Mouse (Mus musculus) gastrocnemius, adult 2 months (tissue): ENCODE results near the gene U2surp. TPM values are rescaled to one million over a fixed set of nuclear protein-coding genes. Genes with fewer than 3 reads are reported as not detected.

Experiments
- DNase-seq: peaks from one replicate; pipeline ENCODE4 v3.0.0; 2022
- H3K27ac ChIP-seq: fragments of 200-600 bp; 2 replicates; pipeline ENCODE4 v1.8.1; 2022; ENCODE audit warnings: mild to moderate bottlenecking
- H3K4me3 ChIP-seq: fragments of 200-600 bp; 2 replicates; pipeline ENCODE4 v1.8.1; 2022; ENCODE audit warnings: mild to moderate bottlenecking, moderate library complexity
- CTCF ChIP-seq: fragments of 200-600 bp; IDR thresholded peaks from 2 replicates; pipeline ENCODE4 v1.8.1; 2022; ENCODE audit warnings: antibody characterized with exemption, mild to moderate bottlenecking, moderate library complexity
- intact Hi-C: fragments of 180-260 bp; cut with DNase I; formaldehyde crosslinking; loops from one replicate; pipeline ENCODE4 v1.15.1; 2025
- long read RNA-seq, 2 experiments: library from polyadenylated mRNA; stranded (forward); transcript quantifications; one replicate each; pipeline ENCODE4 v2.0.0; 2021
- total RNA-seq, 2 experiments: library from RNA; stranded (reverse); gene quantifications; 2 replicates each; pipeline ENCODE4 v1.2.3; 2021

U2surp gene
- 10 to 100 TPM; 25.0 to 32.5 TPM for total RNA-seq
- long read RNA-seq, experiment 1, full-length matches to known transcripts, result 18 of 27 reads
- long read RNA-seq, experiment 1, partial matches to known transcripts, result 1 of 27 reads
- long read RNA-seq, experiment 1, other reads (novel, unspliced or antisense), result 8 of 27 reads
- long read RNA-seq, experiment 2, full-length matches to known transcripts, result 9 of 20 reads
- long read RNA-seq, experiment 2, partial matches to known transcripts, result 6 of 20 reads
- long read RNA-seq, experiment 2, other reads (novel, unspliced or antisense), result 5 of 20 reads

DNA sequence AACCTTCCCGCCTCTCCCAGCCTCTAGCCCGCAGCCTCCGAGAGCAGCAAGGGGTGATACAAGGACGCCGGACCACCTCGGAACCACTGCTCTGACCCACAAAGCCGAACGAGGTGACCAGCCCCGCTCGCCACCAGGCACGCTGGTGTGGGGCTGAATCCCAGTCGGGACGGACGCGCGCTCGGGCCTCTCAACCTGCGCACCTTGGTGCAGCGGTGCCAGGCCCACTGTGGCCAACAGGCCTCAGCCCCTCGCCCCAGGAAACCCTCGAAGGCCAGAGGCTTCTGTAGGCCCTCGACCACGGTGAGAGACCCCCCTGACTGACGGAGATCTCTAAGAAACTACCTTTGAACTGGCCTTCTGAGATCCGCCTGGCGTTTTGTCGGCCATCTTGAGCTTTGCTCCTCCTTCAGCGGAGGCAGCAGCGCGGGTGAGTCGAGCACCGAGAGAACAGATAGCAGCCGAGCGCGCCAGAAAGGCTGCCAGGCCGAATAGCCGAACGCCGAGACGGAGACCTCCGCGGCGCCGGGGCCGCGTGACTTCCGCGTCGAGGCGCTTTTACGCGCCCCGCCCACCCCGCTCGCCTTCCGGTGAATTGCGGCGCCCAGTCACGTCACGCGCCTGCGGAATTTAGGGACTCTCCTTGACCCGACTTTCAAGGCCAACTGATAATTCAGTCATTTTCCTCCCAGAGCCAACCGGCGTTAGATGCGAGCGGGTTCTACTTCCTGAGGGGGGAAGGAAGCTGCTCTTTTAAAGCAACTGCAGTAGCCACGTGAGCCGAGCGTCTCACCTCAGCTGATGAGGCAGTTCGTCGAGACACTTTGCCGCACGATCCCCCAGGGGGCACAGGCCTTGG is at the start of gene U2surp:
U2surp (minus strand) TSS at position 525 of the 859 bp plus-strand sequence.
- DNase-seq, result peak; percentile 98
- intact Hi-C loops, result no loop called here
- TF ChIP-seq CTCF, result no peak
- Histone ChIP-seq H3K4me3 (peak within 1 kb of the TSS; percentile 93), H3K27ac (peak within 1 kb of the TSS; percentile 97)

DNA sequence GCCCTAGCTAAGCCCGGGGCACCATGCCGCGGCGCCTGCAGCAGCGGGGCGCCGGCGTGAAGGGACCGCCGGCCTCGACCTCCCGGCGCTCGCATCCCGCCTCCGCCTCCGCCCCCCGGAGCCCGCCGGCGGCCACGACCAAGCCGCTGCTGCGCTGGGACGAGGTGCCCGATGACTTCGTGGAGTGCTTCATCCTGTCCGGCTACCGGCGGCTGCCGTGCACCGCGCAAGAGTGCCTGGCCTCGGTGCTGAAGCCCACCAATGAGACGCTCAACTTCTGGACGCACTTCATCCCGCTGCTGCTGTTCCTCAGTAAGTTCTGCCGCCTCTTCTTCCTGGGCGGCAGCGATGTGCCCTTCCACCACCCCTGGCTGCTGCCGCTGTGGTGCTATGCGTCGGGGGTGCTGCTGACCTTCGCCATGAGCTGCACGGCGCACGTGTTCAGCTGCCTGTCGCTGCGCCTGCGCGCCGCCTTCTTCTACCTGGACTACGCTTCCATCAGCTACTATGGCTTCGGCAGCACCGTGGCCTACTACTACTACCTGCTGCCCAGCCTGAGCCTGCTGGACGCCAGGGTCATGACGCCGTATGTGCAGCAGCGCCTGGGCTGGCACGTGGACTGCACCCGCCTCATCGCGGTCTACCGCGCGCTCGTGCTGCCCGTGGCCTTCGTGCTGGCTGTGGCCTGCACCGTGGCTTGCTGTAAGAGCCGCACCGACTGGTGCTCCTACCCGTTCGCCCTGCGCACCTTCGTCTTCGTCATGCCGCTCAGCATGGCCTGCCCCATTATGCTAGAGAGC is 48.3 kb upstream of the U2surp start:
- intact Hi-C loops, result no loop called here
- H3K27ac ChIP-seq, result peak overlapping the region; percentile 53
- H3K4me3 ChIP-seq, result peak overlapping the region; percentile 75
- TF ChIP-seq CTCF, result no peak
- peak; percentile 35 for DNase-seq

DNA sequence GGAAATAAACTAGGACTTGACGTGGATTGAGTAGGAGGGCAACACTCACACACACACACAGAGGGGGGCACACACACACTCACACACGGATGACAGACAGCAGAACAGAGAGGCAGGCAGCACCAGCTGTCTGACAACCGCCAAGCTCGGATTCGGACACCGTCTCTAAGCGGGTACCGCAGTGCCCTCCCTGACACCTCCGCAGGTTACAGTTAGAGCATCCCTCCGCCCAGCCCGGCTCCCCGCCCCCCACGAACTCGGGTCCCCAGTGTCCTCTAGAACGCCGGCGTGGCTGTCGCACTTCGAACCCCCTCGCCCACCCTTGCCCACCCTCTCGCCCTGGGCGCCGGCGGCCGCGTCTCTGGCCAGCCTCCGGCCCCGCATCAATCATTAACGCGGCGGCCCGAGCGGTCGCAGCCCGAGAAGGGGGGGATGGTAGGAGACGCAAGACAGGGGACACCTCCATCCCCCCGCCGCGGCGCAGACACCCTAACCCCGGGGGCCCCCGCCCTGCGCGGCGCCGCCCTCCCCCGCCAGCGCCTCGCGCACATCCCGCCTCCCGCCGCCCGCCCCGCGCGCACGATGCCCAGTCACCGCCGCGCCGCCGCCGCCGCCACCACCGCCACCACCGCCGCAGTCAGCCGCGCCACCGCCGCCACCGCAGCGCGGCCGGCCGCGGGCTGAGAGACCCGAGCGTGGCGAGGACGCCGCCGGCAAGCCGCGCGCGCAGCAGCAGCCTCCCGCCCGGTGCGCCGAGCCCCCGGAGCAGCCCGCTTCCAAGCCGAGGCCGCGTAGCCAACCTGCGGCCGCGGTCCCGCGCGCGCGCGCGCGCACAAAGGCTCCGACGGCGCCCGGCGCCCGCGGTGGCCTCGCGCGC is 47.5 kb upstream of the U2surp start, which contains the start of gene Paqr9:
Paqr9 (plus strand) TSS at position 599 of the 877 bp plus-strand sequence.
- DNase-seq, result peak; percentile 49
- intact Hi-C loops, result no loop called here
- H3K27ac ChIP-seq, result peak within 1 kb of the TSS; percentile 53

DNA sequence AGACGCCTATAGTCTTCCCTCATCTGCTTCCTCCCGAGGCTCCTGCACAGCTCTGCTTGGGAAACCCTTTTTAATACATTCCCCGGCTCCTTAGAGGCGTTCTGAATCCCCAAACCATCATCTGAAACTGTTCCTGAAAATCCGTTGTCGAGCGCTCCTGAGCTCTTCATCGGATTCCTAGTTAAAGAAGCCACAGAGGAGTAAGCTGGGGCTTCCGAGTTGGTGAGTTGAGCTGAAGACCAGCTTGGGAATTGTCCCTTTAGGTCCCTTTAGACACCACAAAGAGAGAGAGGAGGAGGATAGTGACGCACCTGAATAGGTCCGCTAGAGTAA is 46.9 kb upstream of the U2surp start:
- TF ChIP-seq CTCF, result no peak
- H3K27ac ChIP-seq, result no peak overlapping the region
- intact Hi-C loops, result no loop called here
- no peak for DNase-seq
- H3K4me3 ChIP-seq, result peak overlapping the region; percentile 75

More for the DNA sequence above, 47.5 kb upstream of the U2surp start, which contains the start of gene Paqr9:
- no peak for TF ChIP-seq CTCF
- H3K4me3 ChIP-seq, result peak within 1 kb of the TSS; percentile 75

DNA sequence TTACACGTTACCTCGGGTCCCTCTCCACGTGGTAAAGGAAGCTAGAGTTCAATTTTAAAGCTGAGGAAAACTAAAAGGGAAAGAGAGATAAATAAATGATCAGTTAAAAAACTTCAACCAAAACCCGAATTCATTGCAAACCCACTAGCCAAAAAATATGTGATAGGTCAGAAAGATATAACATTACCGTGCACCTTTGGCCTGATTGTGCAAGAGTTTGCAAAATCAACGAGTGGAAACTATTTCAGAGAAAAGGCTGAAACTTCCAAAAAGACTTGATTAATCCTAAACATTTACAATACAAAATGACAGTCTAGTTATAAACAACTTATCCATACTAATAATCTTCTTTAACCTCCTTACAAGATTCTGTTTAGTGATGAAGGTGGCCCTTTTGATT is 45.9 kb upstream of the U2surp start:
- intact Hi-C loops, result no loop called here
- DNase-seq, result no peak
- Histone ChIP-seq H3K27ac (no peak overlapping the region), H3K4me3 (no peak overlapping the region)
- TF ChIP-seq CTCF, result no peak

DNA sequence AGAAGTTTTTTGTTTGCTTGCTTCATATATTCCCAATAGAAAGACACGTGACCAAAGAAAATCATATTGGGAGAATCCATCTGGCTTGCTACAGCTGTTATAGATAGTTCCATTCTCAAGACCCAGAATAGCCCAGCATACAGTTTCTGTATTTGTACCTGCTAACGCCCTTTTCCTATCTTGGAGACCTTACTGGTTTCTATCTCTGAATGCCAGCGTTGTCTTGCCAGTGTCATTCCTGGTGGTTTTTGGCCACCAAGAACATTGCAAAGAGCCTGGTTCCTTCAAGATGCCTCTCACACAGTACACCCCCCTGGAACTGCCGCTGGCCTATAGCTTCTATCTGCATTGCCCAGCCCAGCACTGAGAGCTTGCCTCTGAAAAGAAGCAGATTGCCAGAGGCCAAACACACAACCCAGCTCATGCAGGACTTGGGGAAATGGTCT is 44.3 kb upstream of the U2surp start:
- intact Hi-C loops, result no loop called here
- no peak for DNase-seq
- no peak overlapping the region for H3K27ac ChIP-seq
- no peak for TF ChIP-seq CTCF
- H3K4me3 ChIP-seq, result no peak overlapping the region

DNA sequence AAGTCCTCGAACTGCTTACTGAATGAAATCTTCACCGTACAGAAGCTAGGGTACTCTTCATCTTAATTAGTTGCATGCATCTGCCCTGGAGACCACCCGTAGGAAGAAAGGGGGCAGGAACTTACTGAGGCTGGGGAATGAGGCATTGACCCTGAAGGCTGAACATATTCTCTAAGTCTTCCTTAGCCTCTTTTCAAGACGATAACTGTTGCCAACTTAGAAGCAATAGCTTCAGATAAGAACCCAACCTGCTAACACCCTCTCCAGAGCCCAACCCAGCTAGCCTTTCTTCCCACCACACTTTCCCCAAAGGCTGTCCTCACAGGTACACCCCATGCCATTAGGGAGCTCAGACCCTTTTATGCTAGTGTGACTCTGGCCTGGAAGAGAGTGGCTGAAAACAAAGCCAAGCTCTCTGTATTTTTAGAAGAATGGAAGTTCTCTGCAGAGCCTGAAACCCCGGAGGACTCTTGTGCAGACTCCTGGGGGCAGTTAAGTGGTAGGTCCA is 43.5 kb upstream of the U2surp start:
- intact Hi-C loops, result no loop called here
- H3K27ac ChIP-seq, result no peak overlapping the region

DNA sequence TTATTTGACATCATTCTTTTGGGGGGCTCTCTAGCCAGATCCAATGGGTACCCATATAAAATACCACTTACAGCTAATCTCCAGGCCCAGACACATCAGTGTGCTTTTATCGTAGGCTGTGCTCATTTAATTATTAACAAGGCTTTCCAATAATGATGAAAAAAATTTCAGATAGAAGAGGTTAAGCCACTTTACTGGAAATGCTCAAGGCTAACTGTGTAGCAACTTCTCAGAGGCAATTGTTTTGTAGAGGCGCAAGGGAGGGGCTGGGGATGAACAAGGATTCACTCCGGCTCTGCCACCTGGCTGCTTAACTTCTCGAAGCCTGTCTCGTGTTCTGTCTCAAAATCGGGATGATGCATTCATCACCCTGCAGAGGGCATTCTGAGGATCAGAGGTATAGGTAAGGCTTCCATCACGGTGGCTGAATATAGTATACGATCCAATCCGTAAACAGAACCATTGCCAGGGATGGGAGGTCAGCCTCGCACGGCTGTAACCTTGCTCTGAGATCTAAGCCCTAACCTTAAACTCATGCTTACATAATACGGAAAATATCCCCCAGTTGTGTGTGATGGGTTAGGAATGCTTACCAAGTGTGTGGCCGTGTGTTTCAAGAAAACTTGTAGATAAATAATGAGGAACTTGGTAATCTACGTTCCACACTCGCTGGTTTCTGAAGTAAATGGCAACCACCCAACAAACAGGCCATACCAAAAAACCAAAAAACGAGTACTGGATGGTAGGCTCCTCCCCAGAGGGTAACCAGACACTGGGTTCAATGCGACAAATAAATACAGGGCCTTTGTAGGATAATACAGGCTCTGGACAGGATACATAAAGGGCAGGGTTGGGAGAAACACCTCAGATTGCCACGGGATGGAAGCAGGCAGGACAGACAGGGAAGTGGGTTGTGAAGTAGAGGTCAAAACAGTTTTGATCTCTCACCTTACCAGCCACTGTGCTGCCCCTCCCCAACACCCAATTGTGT is 42.7 kb upstream of the U2surp start:
- intact Hi-C loops, result no loop called here
- H3K4me3 ChIP-seq, result no peak overlapping the region
- TF ChIP-seq CTCF, result no peak
- no peak overlapping the region for H3K27ac ChIP-seq
- no peak for DNase-seq

More for the DNA sequence above, 43.5 kb upstream of the U2surp start:
- no peak for TF ChIP-seq CTCF
- H3K4me3 ChIP-seq, result no peak overlapping the region
- DNase-seq, result no peak

DNA sequence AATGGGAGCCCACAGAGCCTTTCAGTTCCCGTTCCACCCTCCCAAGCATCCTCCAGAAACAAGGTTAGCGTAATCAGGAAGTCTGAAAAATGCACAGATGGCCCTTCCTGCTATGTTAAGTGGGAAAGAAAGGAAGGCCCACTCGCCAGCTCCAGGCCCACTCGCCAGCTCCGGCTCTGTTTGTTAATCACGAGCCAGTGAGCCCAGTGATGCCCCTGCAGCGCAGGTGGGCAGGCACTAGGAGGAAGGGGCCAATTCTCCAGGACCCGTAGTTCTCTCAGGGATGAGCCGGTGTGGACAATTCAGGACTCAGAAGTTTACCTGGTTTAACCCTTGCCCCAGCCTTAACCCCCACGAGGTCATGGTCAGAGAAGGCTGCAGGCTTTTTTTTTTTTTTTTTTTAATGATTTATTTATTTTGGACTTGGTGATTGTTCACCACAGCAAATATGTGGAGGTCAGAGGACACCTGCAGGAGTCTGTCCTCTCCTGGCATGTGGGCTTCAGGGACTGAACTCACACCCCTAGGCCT is 40.4 kb upstream of the U2surp start:
- intact Hi-C loops, result no loop called here
- Histone ChIP-seq H3K4me3 (no peak overlapping the region), H3K27ac (no peak overlapping the region)
- no peak for DNase-seq
- no peak for TF ChIP-seq CTCF

DNA sequence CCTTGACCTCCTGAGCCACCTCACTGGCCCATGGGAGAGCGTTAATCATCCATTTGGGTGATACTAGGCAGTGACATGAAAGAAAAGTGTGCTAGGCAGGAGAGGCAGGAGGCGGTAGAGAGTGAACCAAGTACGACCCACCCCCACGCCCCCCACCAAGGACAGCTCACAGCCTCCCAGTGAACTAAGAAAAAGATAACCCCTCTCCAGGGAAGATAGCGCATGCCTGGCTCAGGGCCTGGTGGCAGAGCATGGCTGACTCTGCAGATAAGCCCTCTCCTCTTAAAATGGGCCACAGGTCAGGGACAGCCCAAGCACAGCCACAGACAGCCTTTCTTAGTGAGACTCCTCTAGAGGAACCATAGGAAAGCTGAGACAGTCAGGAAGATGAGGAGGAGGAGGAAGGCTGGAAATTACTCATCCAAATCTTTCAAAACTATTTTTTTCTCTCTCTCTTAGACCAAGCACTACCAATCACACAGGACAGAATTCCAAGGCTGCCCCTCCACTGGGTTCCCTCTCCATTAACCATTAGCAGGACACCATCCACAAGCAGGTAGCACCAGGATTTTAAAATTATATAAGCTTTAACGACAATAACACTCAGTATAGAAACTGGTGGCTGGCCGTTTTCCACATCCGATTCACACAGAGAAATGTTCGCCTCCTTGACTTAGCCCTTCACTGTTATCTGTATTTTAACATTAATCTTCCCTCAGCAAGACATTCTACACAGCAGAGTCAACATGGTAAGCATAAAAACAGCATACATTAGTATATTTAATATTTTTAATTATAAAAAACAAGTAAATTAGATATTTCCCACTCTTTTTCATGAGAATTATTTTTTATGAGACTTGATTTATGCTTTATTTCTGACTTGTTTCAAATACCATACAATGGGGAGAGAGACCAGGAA is 39.3 kb upstream of the U2surp start:
- H3K4me3 ChIP-seq, result no peak overlapping the region
- DNase-seq, result no peak
- TF ChIP-seq CTCF, result no peak
- H3K27ac ChIP-seq, result no peak overlapping the region
- intact Hi-C loops, result no loop called here
